Mouse (Mus musculus) lung, adult 2 months (tissue): ENCODE data around the gene Pa2g4. TPM values are rescaled to one million over a fixed set of nuclear protein-coding genes. Genes with fewer than 3 reads are reported as not detected.

ENCODE experiments used
- DNase-seq: peaks from one replicate; pipeline ENCODE4 v3.0.0; 2022
- H3K4me1 ChIP-seq: fragments of 200-500 bp; 2 replicates; pipeline ENCODE4 v1.6.1; 2011; ENCODE audit warnings: low read length; ENCODE audit not compliant: control insufficient read depth, insufficient read depth
- H3K4me3 ChIP-seq: fragments of 200-500 bp; replicated peaks from 2 replicates; pipeline ENCODE3; 2011; ENCODE audit warnings: low read depth, mild to moderate bottlenecking, control low read depth, low read length; ENCODE audit errors: extremely low read depth
- CTCF ChIP-seq: fragments of 200-500 bp; IDR thresholded peaks from 2 replicates; pipeline ENCODE4 v1.5.1; 2011; ENCODE audit warnings: mild to moderate bottlenecking, low read length, control low read depth; ENCODE audit not compliant: insufficient read depth
- POLR2A ChIP-seq: fragments of 200-500 bp; IDR thresholded peaks from 2 replicates; pipeline ENCODE4 v1.6.1; 2011; ENCODE audit warnings: low read depth, mild to moderate bottlenecking, control low read depth, low read length, borderline replicate concordance; ENCODE audit errors: extremely low read depth
- WGBS: fragments of 180-500 bp; shearing (Covaris S2); methylation state at CpG from one replicate; pipeline ENCODE4 v1.1.7; 2018; 5-methylcytosine and 5-hydroxymethylcytosine counted together
- polyA plus RNA-seq: library from polyadenylated mRNA; depleted of rRNA; stranded (reverse); fragments of >200 nt; gene quantifications from 2 replicates; pipeline ENCODE4 v1.2.3, GENCODE M21; 2012

Pa2g4 gene
- polyA plus RNA-seq, 1 experiment = 23.9 TPM

DNA sequence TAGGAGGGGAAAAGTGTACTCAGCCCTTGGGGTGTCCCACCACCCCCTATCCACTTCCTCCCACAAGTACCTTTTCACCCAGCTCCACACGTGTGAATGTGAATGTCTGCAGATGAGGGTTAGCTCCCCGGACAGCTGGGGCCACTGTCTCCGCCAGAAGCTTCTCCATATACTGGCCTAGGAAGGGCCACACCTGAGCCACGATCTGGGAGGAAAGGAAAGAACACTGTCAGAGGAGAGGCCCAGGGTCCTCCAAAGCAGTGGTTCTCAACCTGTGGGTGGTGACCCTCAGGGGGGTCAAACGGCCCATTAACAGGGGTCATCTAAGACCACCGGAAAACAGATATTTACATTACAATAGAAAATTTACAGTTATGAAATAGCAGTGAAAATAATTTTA, 43.4 kb downstream of the Pa2g4 start:
- Histone ChIP-seq H3K4me3 (no peak overlapping the region), H3K4me1 (peaks cover 4% of the 10 kb centered on the region; the same call in 1 of the 2 replicates)
- TF ChIP-seq CTCF (no peak), POLR2A (no peak)
- 73% methylated on average over 6 of the region's 6 CpGs for WGBS
- no peak for DNase-seq

DNA sequence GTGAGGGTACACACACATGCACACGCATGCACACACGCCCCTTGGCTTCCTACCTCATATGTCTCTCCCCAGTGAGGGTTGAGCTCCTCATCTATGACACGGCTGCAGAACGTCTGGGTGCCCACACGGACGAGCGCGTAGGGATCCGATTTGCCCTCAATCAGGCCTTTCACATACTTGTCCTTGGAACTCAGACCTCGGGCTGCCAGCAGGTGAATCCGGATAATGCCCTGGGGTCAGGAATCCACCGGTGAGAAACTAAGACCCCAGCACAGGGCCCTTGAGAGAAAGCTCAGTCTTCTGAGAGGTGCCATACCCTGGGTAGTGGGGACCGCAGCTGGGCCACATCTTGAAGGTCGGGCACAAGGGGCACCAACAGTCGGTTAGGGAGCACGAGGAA, 45.2 kb downstream of the Pa2g4 start:
- WGBS = 87% methylated on average over 16 of the region's 16 CpGs
- TF ChIP-seq POLR2A = no peak
- TF ChIP-seq CTCF = no peak
- H3K4me3 ChIP-seq = no peak overlapping the region
- H3K4me1 ChIP-seq = no peaks in the 10 kb centered on the region
- no peak for DNase-seq

DNA sequence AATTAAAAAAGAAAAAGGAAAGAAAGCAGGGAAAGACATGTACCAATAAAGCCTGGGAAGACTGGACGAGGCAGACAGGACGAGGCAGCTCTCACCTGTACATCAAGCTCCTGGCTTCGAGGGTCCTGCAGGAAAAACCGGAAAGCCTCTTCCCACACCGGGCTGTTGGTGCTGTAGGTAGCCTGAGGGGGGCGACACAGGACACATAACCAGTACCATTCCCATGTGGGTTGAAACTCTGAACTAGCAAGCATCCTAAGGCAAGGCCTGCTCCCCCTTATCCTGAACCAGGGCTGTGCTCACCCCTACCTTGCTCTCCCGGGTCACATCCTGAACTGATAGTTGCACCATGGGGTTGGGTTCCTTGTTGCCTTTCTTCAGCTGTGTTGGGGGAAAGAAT, 47.0 kb downstream of the Pa2g4 start:
- peak; percentile 80 for TF ChIP-seq CTCF
- TF ChIP-seq POLR2A = no peak
- no peak overlapping the region for H3K4me3 ChIP-seq
- DNase-seq = peak; percentile 60
- H3K4me1 ChIP-seq = no peaks in the 10 kb centered on the region
- 76% methylated on average over 7 of the region's 7 CpGs for WGBS

DNA sequence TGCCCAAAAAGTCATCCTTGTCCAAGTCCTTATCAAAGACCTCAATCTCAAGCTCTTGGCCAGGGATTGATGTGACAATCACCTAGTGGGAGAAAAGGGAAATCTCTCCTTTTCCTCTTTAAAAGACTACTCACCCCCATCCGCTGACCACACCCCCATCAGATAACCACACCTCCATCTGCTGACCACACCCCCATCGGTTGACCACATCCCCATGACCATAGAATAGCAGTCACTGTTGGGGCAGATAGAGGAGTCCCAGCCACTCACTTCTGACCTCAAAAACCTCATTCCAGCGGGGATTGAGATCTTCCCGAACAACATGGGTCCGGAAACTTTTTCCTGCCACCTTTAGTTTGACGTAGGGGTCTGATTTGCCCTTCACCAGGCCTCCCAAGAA, 49.1 kb downstream of the Pa2g4 start:
- no peak for DNase-seq
- no peak for TF ChIP-seq CTCF
- no peak for TF ChIP-seq POLR2A
- no peaks in the 10 kb centered on the region for H3K4me1 ChIP-seq
- 54% methylated on average over 6 of the region's 6 CpGs for WGBS
- no peak overlapping the region for H3K4me3 ChIP-seq

DNA sequence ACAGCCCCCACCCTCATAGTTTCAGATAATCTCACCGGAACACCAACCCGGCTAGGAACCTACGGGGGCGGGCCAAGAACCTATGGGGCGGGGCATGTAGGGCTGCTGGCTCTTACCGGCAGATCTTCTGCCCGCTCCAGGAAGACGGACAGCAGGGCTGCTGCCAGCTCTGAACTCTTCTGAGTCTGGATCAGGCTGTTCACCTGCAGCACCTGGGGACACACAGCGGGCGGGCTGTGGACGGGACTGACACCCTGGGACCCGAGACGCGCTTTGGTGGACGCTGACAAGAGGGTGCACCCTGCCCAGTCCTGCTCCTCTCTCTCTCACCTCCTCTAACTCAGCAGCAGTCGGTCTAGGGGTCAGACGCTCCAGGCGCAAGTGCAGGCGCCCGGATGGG, 49.8 kb downstream of the Pa2g4 start:
- Histone ChIP-seq H3K4me1 (no peaks in the 10 kb centered on the region), H3K4me3 (no peak overlapping the region)
- TF ChIP-seq CTCF = no peak
- no peak for TF ChIP-seq POLR2A
- WGBS = 76% methylated on average over 20 of the region's 20 CpGs
- DNase-seq = no peak

DNA sequence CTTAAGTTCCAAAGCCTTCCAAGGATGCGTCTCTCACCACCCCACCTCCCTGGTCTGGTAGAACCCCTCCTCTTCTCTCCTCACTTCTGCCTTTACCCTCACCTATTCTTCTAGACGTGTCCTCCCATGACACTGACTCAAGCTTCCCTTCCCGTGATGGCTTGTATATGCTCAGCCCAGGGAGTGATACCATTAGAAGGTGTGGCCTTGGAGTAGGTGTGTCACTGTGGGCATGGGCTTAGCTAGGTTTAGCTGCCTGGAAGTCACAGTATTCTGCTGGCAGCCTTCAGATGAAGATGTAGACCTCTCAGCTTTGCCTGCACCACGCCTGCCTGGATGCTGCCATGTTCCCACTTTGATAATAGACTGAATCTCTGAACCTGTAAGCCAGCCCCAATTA, 50.7 kb downstream of the Pa2g4 start:
- Histone ChIP-seq H3K4me1 (no peaks in the 10 kb centered on the region), H3K4me3 (no peak overlapping the region)
- no peak for DNase-seq
- 84% methylated on average over 4 of the region's 4 CpGs for WGBS
- TF ChIP-seq CTCF (no peak), POLR2A (no peak)

DNA sequence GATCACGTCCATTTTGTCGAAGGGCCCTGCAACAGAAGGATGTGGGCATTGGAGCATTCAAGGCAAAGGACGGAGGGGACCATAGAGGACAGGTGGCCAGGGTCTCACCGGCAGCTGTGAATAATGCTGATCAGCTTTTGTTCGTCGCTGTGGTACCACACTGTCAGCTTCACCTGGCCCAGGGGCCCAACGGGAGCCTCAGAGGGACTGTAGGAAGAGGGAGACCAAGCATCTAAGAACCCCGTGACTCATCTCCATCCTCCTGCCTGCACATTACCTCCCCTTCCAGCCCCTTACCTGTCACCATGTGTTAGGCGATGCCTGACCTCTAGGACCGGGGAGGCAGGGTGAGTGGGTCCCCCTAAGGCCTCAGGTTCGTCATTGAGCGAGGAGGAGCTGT, 54.0 kb downstream of the Pa2g4 start:
- 91% methylated on average over 12 of the region's 12 CpGs for WGBS
- DNase-seq = no peak
- Histone ChIP-seq H3K4me3 (no peak overlapping the region), H3K4me1 (no peaks in the 10 kb centered on the region)
- TF ChIP-seq CTCF = no peak
- TF ChIP-seq POLR2A = no peak

DNA sequence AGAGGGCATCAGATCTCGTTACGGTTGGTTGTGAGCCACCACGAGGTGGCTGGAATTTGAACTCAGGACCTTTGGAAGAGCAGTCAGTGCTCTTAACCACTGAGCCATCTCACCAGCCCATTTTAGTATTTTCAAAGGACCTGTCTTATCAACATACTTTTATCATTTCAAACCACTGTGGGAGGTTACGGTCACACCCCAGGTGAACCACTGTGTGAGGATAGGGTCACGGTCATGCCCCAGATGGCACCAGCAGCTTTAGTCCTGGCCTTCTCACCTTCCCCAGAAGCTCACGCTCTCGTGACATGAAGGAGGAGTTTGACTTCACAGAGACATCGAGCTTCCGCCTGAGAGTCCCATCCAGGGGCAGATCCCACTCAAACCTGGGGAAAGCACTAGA, 54.6 kb downstream of the Pa2g4 start:
- Histone ChIP-seq H3K4me1 (no peaks in the 10 kb centered on the region), H3K4me3 (no peak overlapping the region)
- WGBS = 84% methylated on average over 9 of the region's 9 CpGs
- no peak for DNase-seq
- TF ChIP-seq POLR2A (no peak), CTCF (no peak)

DNA sequence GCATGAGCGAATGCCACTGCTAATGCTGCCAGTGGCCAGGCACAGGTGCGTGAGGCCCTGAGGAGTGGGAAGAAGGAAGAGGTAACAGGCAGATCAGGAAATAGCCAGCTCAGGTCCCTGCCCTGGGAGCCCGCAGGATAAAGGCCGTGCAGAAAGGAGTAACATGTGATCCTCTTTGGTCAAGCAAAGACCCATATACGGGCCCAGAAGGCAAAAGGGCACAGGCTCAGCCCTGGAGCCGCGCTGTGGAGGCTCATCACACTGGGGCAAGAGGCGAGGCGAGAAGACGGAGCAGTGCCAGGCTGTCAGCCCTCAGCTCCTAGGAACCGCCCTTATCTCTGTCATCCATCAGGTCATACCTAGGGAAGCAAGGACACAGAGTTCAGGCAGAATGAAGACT, 55.5 kb downstream of the Pa2g4 start:
- Histone ChIP-seq H3K4me1 (no peaks in the 10 kb centered on the region), H3K4me3 (no peak overlapping the region)
- no peak for DNase-seq
- WGBS = 81% methylated on average over 11 of the region's 11 CpGs
- TF ChIP-seq POLR2A (no peak), CTCF (no peak)

DNA sequence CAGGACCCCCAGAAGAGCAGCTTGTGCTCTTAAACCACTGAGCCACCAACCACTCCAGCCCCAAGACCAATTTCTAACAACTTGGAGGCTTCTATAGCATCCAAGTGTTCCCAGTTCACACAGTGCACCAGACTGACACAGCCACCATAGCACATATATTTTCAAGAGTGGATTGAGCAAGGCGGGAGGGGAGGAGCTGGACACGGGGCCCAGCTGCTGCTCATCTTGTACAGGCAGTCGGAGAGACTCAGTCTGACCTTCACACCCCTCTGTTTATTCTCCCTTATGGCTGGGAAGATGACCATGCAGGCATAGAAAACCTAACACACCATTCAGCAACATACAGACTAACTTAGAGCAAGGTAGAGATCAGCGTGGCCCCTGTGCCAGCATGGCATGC, 56.0 kb downstream of the Pa2g4 start:
- 59% methylated on average over 4 of the region's 4 CpGs for WGBS
- TF ChIP-seq CTCF (no peak), POLR2A (no peak)
- DNase-seq = no peak
- Histone ChIP-seq H3K4me1 (peaks cover 2% of the 10 kb centered on the region; the same call in 1 of the 2 replicates), H3K4me3 (no peak overlapping the region)
